Mouse (Mus musculus) neural tube, embryonic 13.5 days (tissue): ENCODE results near the gene Tet2. TPM values are rescaled to one million over a fixed set of nuclear protein-coding genes. Genes with fewer than 3 reads are reported as not detected.

ENCODE experiments used
- ATAC-seq: fragments of 200-750 bp; cut with Nextera tagmentation; 2 replicates; pipeline ENCODE4 v1.8.0; 2017; ENCODE audit warnings: low read depth, mild to moderate bottlenecking, moderate TSS enrichment, moderate library complexity
- H3K27ac ChIP-seq: fragments of 300-500 bp; sonication (generic); replicated peaks from 2 replicates; pipeline ENCODE4 v1.5.1; 2015; ENCODE audit warnings: moderate library complexity, mild to moderate bottlenecking, inconsistent platforms
- H3K27me3 ChIP-seq: fragments of 300-500 bp; sonication (generic); 2 replicates; pipeline ENCODE4 v1.6.1; 2015; ENCODE audit warnings: mild to moderate bottlenecking, inconsistent platforms
- H3K36me3 ChIP-seq: fragments of 300-500 bp; sonication (generic); 2 replicates; pipeline ENCODE4 v1.6.1; 2015; ENCODE audit warnings: mild to moderate bottlenecking, inconsistent platforms
- H3K4me1 ChIP-seq: fragments of 300-500 bp; sonication (generic); replicated peaks from 2 replicates; pipeline ENCODE4 v1.6.1; 2015; ENCODE audit warnings: inconsistent platforms
- H3K4me2 ChIP-seq: fragments of 300-500 bp; sonication (generic); 2 replicates; pipeline ENCODE4 v1.6.1; 2015; ENCODE audit warnings: inconsistent platforms, mild to moderate bottlenecking, moderate library complexity
- H3K4me3 ChIP-seq: fragments of 300-500 bp; sonication (generic); 2 replicates; pipeline ENCODE4 v1.5.1; 2015; ENCODE audit warnings: mild to moderate bottlenecking, inconsistent platforms
- H3K9ac ChIP-seq: fragments of 300-500 bp; sonication (generic); 2 replicates; pipeline ENCODE4 v1.6.1; 2015; ENCODE audit warnings: moderate library complexity, mild to moderate bottlenecking, inconsistent platforms
- H3K9me3 ChIP-seq: fragments of 300-500 bp; sonication (generic); 2 replicates; pipeline ENCODE4 v1.6.1; 2016; ENCODE audit warnings: inconsistent platforms
- WGBS: fragments of 180-500 bp; shearing (Covaris S2); methylation state at CpG from one replicate; pipeline ENCODE4 v1.1.7; 2015; 5-methylcytosine and 5-hydroxymethylcytosine counted together
- polyA plus RNA-seq: library from polyadenylated mRNA; unstranded; fragments of >200 nt; fragmentation: Nextera tagmentation; extraction: Ambion mirVana; gene quantifications from 2 replicates; pipeline ENCODE4 v1.2.1, GENCODE M21; 2015

Gene Tet2
- polyA plus RNA-seq, 1 experiment from 2014 or later, result 18.2 TPM

DNA sequence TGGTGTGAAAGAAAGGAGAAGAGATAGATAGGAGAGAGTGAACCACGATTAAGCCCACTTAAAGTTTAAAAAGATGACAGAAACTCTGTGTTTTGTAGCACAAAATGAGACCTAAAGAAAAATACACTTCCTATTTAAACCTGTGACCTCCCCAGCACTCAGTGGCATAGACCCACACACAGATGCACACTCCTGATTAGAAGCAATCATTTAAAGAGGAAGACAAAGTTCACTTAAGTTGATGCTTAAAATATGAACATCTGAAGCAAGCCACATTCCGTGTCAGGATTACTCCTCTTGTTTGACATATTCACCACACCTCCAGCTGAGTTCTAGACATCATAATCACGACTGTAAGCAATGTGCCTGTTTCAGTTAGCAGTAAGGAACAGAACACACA lies 14.3 kb downstream of the Tet2 start:
- 73% methylated on average over 3 of the region's 3 CpGs for WGBS
- H3K27me3 ChIP-seq, result no peaks in the 10 kb centered on the region
- no peak overlapping the region for H3K9ac ChIP-seq
- no peak overlapping the region for H3K4me2 ChIP-seq
- peaks cover 13% of the 10 kb centered on the region for H3K4me1 ChIP-seq
- no peak overlapping the region for H3K27ac ChIP-seq
- H3K36me3 ChIP-seq, result no peaks in the 10 kb centered on the region
- no peak overlapping the region for H3K4me3 ChIP-seq
- H3K9me3 ChIP-seq, result no peaks in the 10 kb centered on the region
- ATAC-seq, result no peak

DNA sequence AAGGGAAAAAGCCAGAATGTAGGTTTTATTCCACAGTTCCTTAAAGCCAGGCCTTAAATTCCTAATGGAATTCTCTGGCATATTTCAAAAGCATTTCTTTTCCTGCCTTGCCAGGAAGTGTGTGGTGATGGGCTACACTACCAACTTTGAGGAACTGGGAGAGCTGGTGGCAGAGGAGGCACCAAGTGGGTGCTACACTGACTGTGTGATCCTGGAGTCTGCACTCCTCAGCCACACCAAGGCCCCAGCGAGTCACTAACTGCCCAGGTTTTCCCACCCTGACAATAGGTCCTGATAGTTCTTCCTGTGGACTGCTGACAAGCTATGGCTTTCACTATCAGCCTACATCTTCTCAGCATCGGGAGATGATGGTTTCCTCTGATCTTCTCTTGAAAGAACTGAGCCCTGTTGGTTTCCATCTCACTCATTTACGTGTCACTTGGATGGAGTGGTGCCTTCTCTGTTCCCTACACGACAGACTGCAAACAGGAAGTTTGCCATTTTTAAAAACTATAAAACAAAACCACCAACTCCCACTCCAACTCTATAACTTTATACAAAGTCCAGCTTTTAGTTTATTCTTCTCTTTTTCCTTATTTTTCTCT lies 18.7 kb downstream of the Tet2 start:
- H3K9ac ChIP-seq, result no peak overlapping the region
- 90% methylated on average over 4 of the region's 4 CpGs for WGBS
- H3K27ac ChIP-seq, result no peak overlapping the region
- H3K27me3 ChIP-seq, result no peaks in the 10 kb centered on the region
- no peaks in the 10 kb centered on the region for H3K4me1 ChIP-seq
- no peak overlapping the region for H3K4me3 ChIP-seq
- no peaks in the 10 kb centered on the region for H3K9me3 ChIP-seq
- no peak for ATAC-seq
- H3K36me3 ChIP-seq, result no peaks in the 10 kb centered on the region
- no peak overlapping the region for H3K4me2 ChIP-seq

- no peak for ATAC-seq
- Histone ChIP-seq H3K27me3 (no peaks in the 10 kb centered on the region), H3K4me2 (no peak overlapping the region), H3K4me1 (no peaks in the 10 kb centered on the region), H3K9ac (no peak overlapping the region), H3K27ac (no peak overlapping the region), H3K36me3 (no peaks in the 10 kb centered on the region), H3K4me3 (no peak overlapping the region), H3K9me3 (no peaks in the 10 kb centered on the region)
- 88% methylated on average over 1 of the region's 1 CpGs for WGBS
Measured at GRCm38 (mm10) chr3:133525578-133525977, 19.4 kb downstream of the Tet2 start.

GRCm38 (mm10) chr3:133524341-133525050 lies 20.4 kb downstream of the Tet2 start:
- Histone ChIP-seq H3K4me3 (no peak overlapping the region), H3K27me3 (no peaks in the 10 kb centered on the region), H3K9me3 (no peaks in the 10 kb centered on the region), H3K4me1 (no peaks in the 10 kb centered on the region), H3K27ac (no peak overlapping the region), H3K9ac (no peak overlapping the region), H3K36me3 (no peaks in the 10 kb centered on the region), H3K4me2 (no peak overlapping the region)
- ATAC-seq, result no peak
- WGBS, result 92% methylated on average over 4 of the region's 4 CpGs

GRCm38 (mm10) chr3:133523191-133523590 lies 21.7 kb downstream of the Tet2 start:
- H3K9me3 ChIP-seq, result no peaks in the 10 kb centered on the region
- no peak overlapping the region for H3K27ac ChIP-seq
- no peak for ATAC-seq
- 89% methylated on average over 6 of the region's 6 CpGs for WGBS
- H3K4me2 ChIP-seq, result no peak overlapping the region
- H3K36me3 ChIP-seq, result no peaks in the 10 kb centered on the region
- no peak overlapping the region for H3K9ac ChIP-seq
- H3K27me3 ChIP-seq, result no peaks in the 10 kb centered on the region
- H3K4me1 ChIP-seq, result no peaks in the 10 kb centered on the region
- no peak overlapping the region for H3K4me3 ChIP-seq

DNA sequence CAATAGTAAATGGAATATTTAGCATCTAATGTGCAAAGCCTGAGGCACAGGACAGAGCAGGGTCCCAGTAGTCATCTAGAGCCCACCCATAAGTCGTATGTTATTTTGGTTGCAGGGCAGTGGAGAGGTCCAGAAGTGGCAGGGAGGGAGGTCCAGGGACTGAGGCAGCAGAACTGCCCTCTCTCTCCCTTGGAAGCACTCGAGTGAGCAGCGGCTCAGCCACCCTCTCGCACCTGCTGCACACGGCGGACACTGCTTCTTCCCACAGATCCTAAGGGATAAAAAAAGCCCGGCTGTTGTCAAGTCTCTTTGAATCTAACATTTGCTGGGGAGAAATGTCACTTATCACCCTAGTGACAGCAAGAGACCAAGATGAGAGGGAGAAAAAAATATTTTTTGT lies 22.6 kb downstream of the Tet2 start:
- H3K9ac ChIP-seq, result no peak overlapping the region
- H3K4me3 ChIP-seq, result no peak overlapping the region
- no peak overlapping the region for H3K4me2 ChIP-seq
- H3K36me3 ChIP-seq, result no peaks in the 10 kb centered on the region
- no peak for ATAC-seq
- no peaks in the 10 kb centered on the region for H3K4me1 ChIP-seq
- WGBS, result 69% methylated on average over 7 of the region's 7 CpGs
- H3K27ac ChIP-seq, result no peak overlapping the region
- no peaks in the 10 kb centered on the region for H3K9me3 ChIP-seq
- H3K27me3 ChIP-seq, result no peaks in the 10 kb centered on the region

- ATAC-seq, result no peak
- Histone ChIP-seq H3K9me3 (no peaks in the 10 kb centered on the region), H3K27ac (no peak overlapping the region), H3K4me1 (no peaks in the 10 kb centered on the region; the same call in 1 of the 2 replicates), H3K36me3 (peaks cover 6% of the 10 kb centered on the region; the same call in 1 of the 2 replicates), H3K4me2 (no peak overlapping the region), H3K9ac (no peak overlapping the region), H3K4me3 (no peak overlapping the region), H3K27me3 (no peaks in the 10 kb centered on the region)
- WGBS, result 88% methylated on average over 3 of the region's 3 CpGs
Measured at GRCm38 (mm10) chr3:133518801-133519200, 26.1 kb downstream of the Tet2 start.

DNA sequence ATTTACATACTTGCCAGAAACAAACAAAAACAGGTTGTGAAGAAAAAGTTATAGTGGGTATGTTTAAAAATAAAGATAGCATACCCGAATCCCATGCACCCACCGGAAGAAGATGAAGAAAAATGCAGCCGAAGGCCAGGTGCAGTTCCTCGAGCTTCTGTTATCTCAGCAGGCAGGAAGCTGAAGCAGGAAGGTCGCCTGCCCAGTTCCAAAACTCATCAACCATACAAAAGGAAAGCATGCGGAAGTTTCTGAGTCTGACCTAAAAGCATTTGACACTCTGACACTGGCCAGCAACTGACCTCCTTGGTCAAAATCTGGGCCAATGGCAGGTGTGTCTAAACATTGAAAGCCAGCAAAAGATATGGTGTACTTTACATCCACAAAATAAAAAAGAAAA lies 26.8 kb downstream of the Tet2 start:
- Histone ChIP-seq H3K4me3 (no peak overlapping the region), H3K36me3 (peaks cover 10% of the 10 kb centered on the region), H3K9me3 (no peaks in the 10 kb centered on the region), H3K27me3 (no peaks in the 10 kb centered on the region), H3K4me2 (no peak overlapping the region), H3K4me1 (no peaks in the 10 kb centered on the region; the same call in 1 of the 2 replicates), H3K9ac (no peak overlapping the region), H3K27ac (no peak overlapping the region)
- WGBS, result 82% methylated on average over 6 of the region's 6 CpGs
- ATAC-seq, result no peak

DNA sequence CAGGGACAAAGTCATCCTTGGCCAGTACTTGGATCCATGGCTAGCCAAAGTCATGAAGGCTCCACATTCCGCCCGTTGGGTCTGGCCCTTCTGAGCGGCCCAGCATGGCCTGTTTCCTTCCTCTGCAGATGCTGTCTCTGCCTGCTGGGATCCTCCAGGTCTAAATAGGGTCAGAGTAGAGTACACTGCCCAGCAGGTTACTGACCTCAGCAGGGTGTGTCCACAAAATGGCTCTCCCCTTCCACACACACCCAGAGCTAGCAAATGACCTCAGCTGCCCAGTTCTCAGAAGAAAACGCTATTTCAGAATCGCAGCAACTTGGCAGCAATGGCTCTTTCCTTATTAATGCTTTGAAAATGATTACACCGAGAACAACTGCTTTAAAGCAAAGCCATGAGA lies 27.5 kb downstream of the Tet2 start:
- ATAC-seq, result no peak
- H3K27ac ChIP-seq, result no peak overlapping the region
- H3K9me3 ChIP-seq, result no peaks in the 10 kb centered on the region
- H3K36me3 ChIP-seq, result peaks cover 11% of the 10 kb centered on the region
- no peaks in the 10 kb centered on the region; the same call in 1 of the 2 replicates for H3K4me1 ChIP-seq
- WGBS, result 82% methylated on average over 6 of the region's 6 CpGs
- H3K4me2 ChIP-seq, result no peak overlapping the region
- no peaks in the 10 kb centered on the region for H3K27me3 ChIP-seq
- no peak overlapping the region for H3K4me3 ChIP-seq
- no peak overlapping the region for H3K9ac ChIP-seq

DNA sequence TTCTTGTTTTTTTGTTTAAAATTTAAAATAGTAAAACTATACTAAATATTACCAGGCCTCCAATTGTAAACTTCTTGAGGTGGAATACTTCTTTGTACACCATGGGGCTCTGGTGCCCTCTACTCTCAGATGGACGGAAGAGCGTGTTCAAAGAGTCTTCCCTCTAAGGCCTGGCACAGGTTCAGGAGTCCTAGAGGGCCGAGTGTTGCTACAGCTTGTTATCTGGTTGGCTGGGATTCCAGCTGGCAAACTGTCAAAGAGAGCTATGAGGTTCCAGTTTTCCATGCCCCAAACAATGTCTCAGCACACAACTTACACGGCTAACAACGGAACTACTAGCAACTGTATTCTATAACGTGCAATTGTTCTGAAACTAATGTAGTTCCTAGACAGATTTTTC lies 28.8 kb downstream of the Tet2 start:
- Histone ChIP-seq H3K9me3 (no peaks in the 10 kb centered on the region), H3K27ac (no peak overlapping the region), H3K27me3 (no peaks in the 10 kb centered on the region), H3K4me3 (no peak overlapping the region), H3K4me1 (no peaks in the 10 kb centered on the region; the same call in 1 of the 2 replicates), H3K9ac (no peak overlapping the region), H3K36me3 (peaks cover 23% of the 10 kb centered on the region), H3K4me2 (no peak overlapping the region)
- 67% methylated on average over 6 of the region's 6 CpGs for WGBS
- no peak for ATAC-seq

- no peak for ATAC-seq
- H3K36me3 ChIP-seq, result peaks cover 25% of the 10 kb centered on the region
- H3K4me1 ChIP-seq, result no peaks in the 10 kb centered on the region; the same call in 1 of the 2 replicates
- no peak overlapping the region for H3K4me2 ChIP-seq
- H3K27ac ChIP-seq, result no peak overlapping the region
- no peak overlapping the region for H3K9ac ChIP-seq
- H3K4me3 ChIP-seq, result no peak overlapping the region
- H3K27me3 ChIP-seq, result no peaks in the 10 kb centered on the region
- WGBS, result 96% methylated on average over 8 of the region's 8 CpGs
- H3K9me3 ChIP-seq, result no peaks in the 10 kb centered on the region
Measured at GRCm38 (mm10) chr3:133515204-133515969, 29.6 kb downstream of the Tet2 start.

GRCm38 (mm10) chr3:133514290-133514689 lies 30.6 kb downstream of the Tet2 start:
- Histone ChIP-seq H3K9ac (no peak overlapping the region), H3K4me2 (no peak overlapping the region), H3K4me1 (peaks cover 4% of the 10 kb centered on the region; the same call in 1 of the 2 replicates), H3K27me3 (no peaks in the 10 kb centered on the region), H3K9me3 (no peaks in the 10 kb centered on the region), H3K4me3 (no peak overlapping the region), H3K36me3 (peaks cover 25% of the 10 kb centered on the region), H3K27ac (no peak overlapping the region)
- WGBS, result 96% methylated on average over 12 of the region's 12 CpGs
- ATAC-seq, result no peak
